Mouse (Mus musculus) neural tube, embryonic 12.5 days (tissue): ENCODE data around the gene Atcay. TPM values are rescaled to one million over a fixed set of nuclear protein-coding genes. Genes with fewer than 3 reads are reported as not detected.
A peak's percentile ranks its signal among the peaks of the same experiment; 100 is the strongest.

Experiments
- microRNA-seq: library from miRNA; unstranded; fragments of <30 nt; microRNA quantifications from one replicate; pipeline ENCODE4, GENCODE M21; 2017
- polyA plus RNA-seq: library from polyadenylated mRNA; unstranded; fragments of >200 nt; fragmentation: Nextera tagmentation; extraction: Ambion mirVana; gene quantifications from 2 replicates; pipeline ENCODE4 v1.2.1, GENCODE M21; 2016

The Atcay gene
- polyA plus RNA-seq, 1 experiment from 2014 or later, result 34.0 TPM

Small RNA genes within 50 kb of the gene (microRNA-seq; reads per million reads assigned to microRNA genes)
- gene Mir3057, result 11.8 reads per million, percentile 24 among the genes with 10 or more reads in this experiment

Other genes starting within 250 kb of the Atcay start
- 11.2 and 14.0 TPM in 2 replicates for gene Gng7, start 215.9 kb downstream of the Atcay start, polyA plus RNA-seq
- gene Diras1, start 205.2 kb downstream of the Atcay start, polyA plus RNA-seq, result 16.6 and 16.8 TPM in 2 replicates
- gene Slc39a3, start 193.4 kb downstream of the Atcay start, polyA plus RNA-seq, result 33.9 and 40.2 TPM in 2 replicates
- 272 and 275 TPM in 2 replicates for gene Sgta, start 170.7 kb downstream of the Atcay start, polyA plus RNA-seq
- 60.2 and 63.3 TPM in 2 replicates for gene Thop1, start 160.8 kb downstream of the Atcay start, polyA plus RNA-seq
- gene Creb3l3, start 132.0 kb downstream of the Atcay start, polyA plus RNA-seq, result 0.08 and 0.51 TPM in 2 replicates
- gene Map2k2, start 124.9 kb downstream of the Atcay start, polyA plus RNA-seq, result 230 and 232 TPM in 2 replicates
- gene Zbtb7a, start 95.6 kb downstream of the Atcay start, polyA plus RNA-seq, result 15.6 and 17.5 TPM in 2 replicates
- 67.6 and 70.6 TPM in 2 replicates for gene Pias4, start 62.9 kb downstream of the Atcay start, polyA plus RNA-seq
- 515 and 520 TPM in 2 replicates for gene Eef2, start 54.2 kb downstream of the Atcay start, polyA plus RNA-seq
- 87.7 and 88.4 TPM in 2 replicates for gene Dapk3, start 47.8 kb downstream of the Atcay start, polyA plus RNA-seq
- gene 4930442H23Rik, start 47.0 kb downstream of the Atcay start, polyA plus RNA-seq, result not detected in 2 replicates
- 0.14 TPM in 1 of 2 replicates, not detected in the other for gene Nmrk2, start 28.8 kb downstream of the Atcay start, polyA plus RNA-seq
- 16.0 and 18.2 TPM in 2 replicates for gene Zfr2, start 2.3 kb upstream of the Atcay start, polyA plus RNA-seq
- gene Matk, start 22.1 kb upstream of the Atcay start, polyA plus RNA-seq, result 5.1 and 6.2 TPM in 2 replicates
- 157 and 176 TPM in 2 replicates for gene Mrpl54, start 36.1 kb upstream of the Atcay start, polyA plus RNA-seq
- gene Apba3, start 36.1 kb upstream of the Atcay start, polyA plus RNA-seq, result 35.9 and 36.4 TPM in 2 replicates
- gene Tjp3, start 60.7 kb upstream of the Atcay start, polyA plus RNA-seq, result 3.9 and 4.6 TPM in 2 replicates
- gene Pip5k1c, start 62.1 kb upstream of the Atcay start, polyA plus RNA-seq, result 89.7 and 99.3 TPM in 2 replicates
- 54.1 and 54.9 TPM in 2 replicates for gene Cactin, start 90.3 kb upstream of the Atcay start, polyA plus RNA-seq
- gene Tbxa2r, start 97.9 kb upstream of the Atcay start, polyA plus RNA-seq, result 3.8 and 4.7 TPM in 2 replicates
- not detected in 2 replicates for gene Gipc3, start 112.4 kb upstream of the Atcay start, polyA plus RNA-seq
- gene Hmg20b, start 119.6 kb upstream of the Atcay start, polyA plus RNA-seq, result 95.6 TPM in 2 replicates
- gene Mfsd12, start 126.7 kb upstream of the Atcay start, polyA plus RNA-seq, result 16.0 and 16.8 TPM in 2 replicates
- gene 4930404N11Rik, start 135.0 kb upstream of the Atcay start, polyA plus RNA-seq, result 0.80 and 1.1 TPM in 2 replicates
- 136 and 138 TPM in 2 replicates for gene Fzr1, start 147.7 kb upstream of the Atcay start, polyA plus RNA-seq
- gene Dohh, start 153.6 kb upstream of the Atcay start, polyA plus RNA-seq, result 75.6 and 77.9 TPM in 2 replicates
- 5.0 and 5.3 TPM in 2 replicates for gene Gm48551, start 153.6 kb upstream of the Atcay start, polyA plus RNA-seq
- 2.3 and 2.5 TPM in 2 replicates for gene Gm48552, start 158.2 kb upstream of the Atcay start, polyA plus RNA-seq
- 2.1 and 2.7 TPM in 2 replicates for gene Smim24, start 162.2 kb upstream of the Atcay start, polyA plus RNA-seq
- 21.7 and 22.2 TPM in 2 replicates for gene Nfic, start 224.8 kb upstream of the Atcay start, polyA plus RNA-seq